Mouse (Mus musculus): ENCODE measurements around the gene Ccl27b. TPM values are rescaled to one million over a fixed set of nuclear protein-coding genes. Genes with fewer than 3 reads are reported as not detected.

Gene Ccl27b
- not detected for total RNA-seq (2023)

DNA sequence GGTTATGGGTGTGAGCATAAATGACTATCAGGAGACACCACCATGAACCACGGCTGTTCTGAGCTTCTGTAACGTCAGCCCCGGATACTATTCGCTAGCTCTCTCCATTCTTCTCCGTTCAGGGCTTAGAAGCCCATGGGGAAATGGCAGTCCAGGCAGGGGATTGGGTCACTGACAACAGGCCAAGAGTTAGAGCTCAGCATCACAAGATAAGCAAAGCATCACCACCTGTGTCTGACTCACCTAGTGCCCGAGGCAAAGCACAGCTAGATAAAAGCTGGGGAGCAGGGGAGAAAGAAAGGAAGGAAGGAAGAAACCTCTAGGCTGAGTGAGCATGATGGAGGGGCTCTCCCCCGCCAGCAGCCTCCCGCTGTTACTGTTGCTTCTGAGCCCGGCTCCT lies at the start of gene Ccl27b:
Gene Ccl27b, plus strand, starts transcription at position 301 of the 400 bp plus-strand sequence.

DNA sequence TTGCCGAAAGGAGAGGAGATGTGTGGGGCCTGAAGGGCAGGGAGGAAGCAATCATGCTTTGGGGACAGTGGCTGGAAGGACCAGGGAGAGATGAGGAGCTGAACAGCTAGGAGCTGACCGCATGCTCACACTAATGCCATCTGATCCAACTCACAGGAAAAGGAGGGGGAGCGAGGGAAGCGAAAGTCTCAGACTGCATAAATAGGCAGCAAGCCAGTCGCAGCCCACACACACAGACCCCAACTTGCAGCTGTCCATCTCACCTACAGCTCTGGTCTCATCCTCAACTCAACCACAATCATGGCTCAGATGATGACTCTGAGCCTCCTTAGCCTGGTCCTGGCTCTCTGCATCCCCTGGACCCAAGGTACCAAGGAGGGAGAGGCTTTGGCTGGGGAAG lies 43.2 kb upstream of the Ccl27b start, which contains the start of gene Gm10591:
Gene Gm10591, plus strand, starts transcription at position 301 of the 400 bp plus-strand sequence.

DNA sequence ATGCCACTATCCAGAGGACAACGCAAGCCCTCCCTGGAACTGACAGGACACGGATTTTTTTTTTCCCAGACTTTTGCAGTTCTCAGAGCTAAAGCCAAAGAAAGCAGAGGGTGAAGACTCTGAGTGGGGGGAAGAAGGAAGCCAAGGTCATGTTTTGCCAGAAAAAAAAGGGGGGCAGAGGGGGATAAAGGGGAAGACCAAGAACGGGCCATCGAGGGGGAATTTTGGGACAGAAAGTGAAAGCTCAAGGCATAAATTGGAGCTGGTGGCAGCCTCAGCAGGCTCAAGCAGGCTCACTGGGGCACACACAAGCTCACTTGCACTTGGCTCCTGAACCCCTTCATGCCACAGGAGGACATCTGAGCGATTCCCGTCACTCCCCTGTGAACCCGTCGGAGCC lies 25.6 kb upstream of the Ccl27b start, which contains the start of gene Gm2564:
Gene Gm2564, plus strand, starts transcription at position 301 of the 400 bp plus-strand sequence.

DNA sequence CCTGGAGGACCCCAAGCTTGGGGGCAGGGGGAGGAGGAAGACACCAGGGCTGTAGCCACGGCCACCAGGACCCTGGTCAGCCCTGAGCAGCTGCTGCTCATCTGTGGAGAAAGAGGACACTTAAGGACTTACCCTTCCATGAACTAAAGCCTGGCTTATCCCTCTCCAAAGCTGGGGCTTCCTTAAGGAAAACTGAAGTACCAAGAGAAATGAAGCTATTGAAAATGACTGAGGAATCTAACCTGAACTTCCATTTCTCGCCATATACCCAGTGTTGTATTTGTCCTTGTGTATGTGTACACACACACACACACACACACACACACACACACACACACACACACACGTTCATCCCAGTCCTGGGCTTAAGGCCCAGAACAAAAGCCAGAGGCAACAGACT lies 6.7 kb downstream of the Ccl27b start, which contains the start of gene Il11ra2:
Gene Il11ra2, minus strand, starts transcription at position 101 of the 400 bp plus-strand sequence.

Other genes with a start within 250 kb of the Ccl27b start
- gene Gm21586, start 215.9 kb upstream of the Ccl27b start, total RNA-seq (2023), result not detected
- not detected for gene Gm2163, start 188.5 kb upstream of the Ccl27b start, total RNA-seq (2023)
- under 1 TPM; 0.15 to 0.20 TPM for gene Fam205a2, start 127.1 kb upstream of the Ccl27b start, total RNA-seq (2023)
- gene Gm10591, start 43.1 kb upstream of the Ccl27b start, total RNA-seq (2023), result not detected
- gene Gm2564, start 25.5 kb upstream of the Ccl27b start, total RNA-seq (2023), result not detected
- gene Il11ra2, start 6.6 kb downstream of the Ccl27b start, total RNA-seq (2023), result not detected
- not detected for gene 4930578G10Rik, start 80.3 kb downstream of the Ccl27b start, total RNA-seq (2023)
- gene Ccl19, start 101.3 kb downstream of the Ccl27b start, total RNA-seq (2023), result not detected
- gene Ccl21a, start 118.7 kb downstream of the Ccl27b start, total RNA-seq (2023), result not detected
- gene Fam205a1, start 198.6 kb downstream of the Ccl27b start, total RNA-seq (2023), result not detected
- gene Gm12394, start 201.5 kb downstream of the Ccl27b start, total RNA-seq (2023), result not detected
- gene Fam205c, start 219.0 kb downstream of the Ccl27b start, total RNA-seq (2023), result not detected

All from T-cell, adult 66 days (primary cell).